Mouse (Mus musculus) thymus, postnatal 14 days (tissue): Measurements from ENCODE around the gene Tspan14.
A peak's percentile ranks its signal among the peaks of the same experiment; 100 is the strongest.

Experiments
- DNase-seq: peaks from one replicate; pipeline ENCODE4 v3.0.0; 2021

Gene Tspan14

GRCm38 (mm10) chr14:40949730-40950614, 16.6 kb downstream of the Tspan14 start:
- DNase-seq: no peak

- no peak for DNase-seq
Measured at GRCm38 (mm10) chr14:40949047-40949446, 17.6 kb downstream of the Tspan14 start.

GRCm38 (mm10) chr14:40948522-40948921, 18.1 kb downstream of the Tspan14 start:
- no peak for DNase-seq

- peak; percentile 73 for DNase-seq
Measured at GRCm38 (mm10) chr14:40947431-40948394, 18.9 kb downstream of the Tspan14 start.

- no peak for DNase-seq
Measured at GRCm38 (mm10) chr14:40943802-40944201, 22.8 kb downstream of the Tspan14 start.

GRCm38 (mm10) chr14:40942429-40942828, 24.2 kb downstream of the Tspan14 start:
- DNase-seq: no peak

GRCm38 (mm10) chr14:40938380-40938987, 28.1 kb downstream of the Tspan14 start:
- no peak for DNase-seq

GRCm38 (mm10) chr14:40937052-40937451, 29.6 kb downstream of the Tspan14 start:
- no peak for DNase-seq

- DNase-seq: no peak
Measured at GRCm38 (mm10) chr14:40935481-40935880, 31.1 kb downstream of the Tspan14 start.

- no peak for DNase-seq
Measured at GRCm38 (mm10) chr14:40935054-40935453, 31.6 kb downstream of the Tspan14 start.

GRCm38 (mm10) chr14:40933328-40933727, 33.3 kb downstream of the Tspan14 start:
- no peak for DNase-seq

- no peak for DNase-seq
Measured at GRCm38 (mm10) chr14:40932225-40932624, 34.4 kb downstream of the Tspan14 start.

GRCm38 (mm10) chr14:40931115-40931829, 35.3 kb downstream of the Tspan14 start:
- DNase-seq: no peak

GRCm38 (mm10) chr14:40929943-40930342, 36.7 kb downstream of the Tspan14 start:
- DNase-seq: no peak

- no peak for DNase-seq
Measured at GRCm38 (mm10) chr14:40928897-40929296, 37.7 kb downstream of the Tspan14 start.

- DNase-seq: peak; percentile 44
Measured at GRCm38 (mm10) chr14:40927041-40927440, 39.6 kb downstream of the Tspan14 start.

GRCm38 (mm10) chr14:40924378-40925113, 42.1 kb downstream of the Tspan14 start:
- peak; percentile 38 for DNase-seq

GRCm38 (mm10) chr14:40921241-40921640, 45.4 kb downstream of the Tspan14 start:
- DNase-seq: no peak

- no peak for DNase-seq
Measured at GRCm38 (mm10) chr14:40919521-40919920, 47.1 kb downstream of the Tspan14 start.

GRCm38 (mm10) chr14:40918477-40918876, 48.1 kb downstream of the Tspan14 start:
- DNase-seq: no peak

GRCm38 (mm10) chr14:40917632-40918031, 49.0 kb downstream of the Tspan14 start:
- DNase-seq: peak; percentile 90

- no peak for DNase-seq
Measured at GRCm38 (mm10) chr14:40916667-40917066, 49.9 kb downstream of the Tspan14 start.
